Mouse (Mus musculus): ENCODE measurements at regions not wholly inside any gene's neighbourhood (a gene's known extent, or its start where the extent isn't known, plus 50 kb on each side); places are given as distances from the start of the nearest gene placed in this dataset.

GRCm38 (mm10) chr4:69785481-69786050 lies 624.7 kb downstream of the Cdk5rap2 start:
- TF ChIP-seq CTCF (IDR thresholded peaks at IDR 0.05; ENCODE audit: low read depth), result no peak
- no peak for TF ChIP-seq EP300 (optimal IDR thresholded peaks at IDR 0.05)

Data from stomach, postnatal 0 days (tissue).